Mouse (Mus musculus) lung, embryonic 14.5 days (tissue): ENCODE results near the gene Ankrd65. TPM values are rescaled to one million over a fixed set of nuclear protein-coding genes. Genes with fewer than 3 reads are reported as not detected.

Experiments
- ATAC-seq: fragments of 200-750 bp; cut with Nextera tagmentation; 2 replicates; pipeline ENCODE4 v1.8.0; 2017; ENCODE audit warnings: mild to moderate bottlenecking, moderate TSS enrichment, moderate library complexity; ENCODE audit not compliant: insufficient read depth
- DNase-seq: peaks from one replicate; pipeline ENCODE4 v3.0.0-alpha.2; 2015
- H3K27ac ChIP-seq: fragments of 300-500 bp; sonication (generic); 2 replicates; pipeline ENCODE4 v1.5.1; 2014; ENCODE audit warnings: low read depth, mild to moderate bottlenecking, moderate library complexity
- H3K27me3 ChIP-seq: fragments of 300-500 bp; sonication (generic); 2 replicates; pipeline ENCODE4 v1.6.1; 2014; ENCODE audit warnings: low read length, control low read depth; ENCODE audit not compliant: insufficient read depth
- H3K36me3 ChIP-seq: fragments of 300-500 bp; sonication (generic); 2 replicates; pipeline ENCODE4 v1.6.1; 2014; ENCODE audit warnings: control low read depth; ENCODE audit not compliant: insufficient read depth
- H3K4me1 ChIP-seq: fragments of 300-500 bp; sonication (generic); 2 replicates; pipeline ENCODE4 v1.6.1; 2014; ENCODE audit warnings: antibody characterized with exemption, control low read depth; ENCODE audit not compliant: insufficient read depth
- H3K4me2 ChIP-seq: fragments of 300-500 bp; sonication (generic); 2 replicates; pipeline ENCODE4 v1.6.1; 2014; ENCODE audit warnings: mild to moderate bottlenecking
- H3K4me3 ChIP-seq: fragments of 300-500 bp; sonication (generic); 2 replicates; pipeline ENCODE4 v1.5.1; 2014; ENCODE audit warnings: low read depth, low read length
- H3K9ac ChIP-seq: fragments of 300-500 bp; sonication (generic); 2 replicates; pipeline ENCODE4 v1.6.1; 2014
- H3K9me3 ChIP-seq: fragments of 300-500 bp; sonication (generic); 2 replicates; pipeline ENCODE4 v1.6.1; 2016; ENCODE audit warnings: low read depth, low read length, control low read depth
- CTCF ChIP-seq: IDR thresholded peaks from 2 replicates; pipeline ENCODE4 v1.5.1; 2016; ENCODE audit warnings: antibody characterized with exemption, low read depth
- WGBS: fragments of 180-500 bp; shearing (Covaris S2); extraction: QIAGEN DNeasy Blood & Tissue Kit; methylation state at CpG from one replicate; pipeline ENCODE4 v1.1.7; 2014; 5-methylcytosine and 5-hydroxymethylcytosine counted together
- polyA plus RNA-seq: library from polyadenylated mRNA; unstranded; fragments of >200 nt; fragmentation: Nextera tagmentation; extraction: Ambion mirVana; gene quantifications from 2 replicates; pipeline ENCODE4 v1.2.1, GENCODE M21; 2014

Ankrd65 gene
- polyA plus RNA-seq, 1 experiment from 2014 or later: not detected

GRCm38 (mm10) chr4:155757011-155757410, 33.2 kb upstream of the Ankrd65 start:
- DNase-seq: no peak
- Histone ChIP-seq H3K27me3 (no peaks in the 10 kb centered on the region), H3K4me2 (no peak overlapping the region), H3K27ac (no peak overlapping the region), H3K36me3 (peaks cover 51% of the 10 kb centered on the region), H3K4me3 (no peak overlapping the region), H3K9ac (no peak overlapping the region), H3K4me1 (peaks cover 10% of the 10 kb centered on the region), H3K9me3 (no peaks in the 10 kb centered on the region)
- ATAC-seq: no peak
- TF ChIP-seq CTCF: no peak
- 93% methylated on average over 12 of the region's 12 CpGs for WGBS

DNA sequence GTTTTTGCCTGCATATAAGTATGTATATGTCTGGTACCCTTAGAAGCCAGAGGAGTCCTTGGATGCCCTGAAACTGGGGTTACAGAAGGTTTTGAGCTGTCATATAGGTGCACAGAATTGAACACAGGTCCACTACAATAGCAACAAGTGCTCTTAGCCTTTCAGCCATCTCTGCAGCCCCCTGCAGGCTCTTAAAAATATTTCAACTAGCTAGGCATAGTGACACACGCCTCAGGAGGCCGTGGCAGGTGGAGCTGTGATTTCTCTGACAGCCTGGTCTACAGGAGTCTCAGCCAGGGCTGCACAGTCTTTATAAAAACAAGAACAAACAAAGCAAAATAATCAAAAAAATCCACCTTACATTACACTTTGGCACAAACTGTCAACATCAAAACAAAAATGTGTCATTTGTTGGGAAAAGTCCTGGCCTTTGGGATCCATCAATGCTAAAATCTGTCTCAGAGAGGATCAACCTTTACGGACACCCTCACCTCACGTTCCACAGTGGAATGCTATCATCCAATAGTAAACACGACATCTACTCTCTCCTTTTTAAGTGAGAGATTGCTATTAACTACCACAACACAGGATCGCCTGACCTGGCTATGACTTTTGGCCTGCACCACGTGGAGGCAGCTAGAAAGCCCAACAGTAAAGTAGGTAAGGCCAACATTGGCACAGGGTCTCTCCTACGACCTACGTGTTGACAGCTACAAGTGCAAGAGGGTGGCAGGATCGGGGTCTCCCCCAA, 30.2 kb upstream of the Ankrd65 start:
- H3K4me1 ChIP-seq: peaks cover 10% of the 10 kb centered on the region

DNA sequence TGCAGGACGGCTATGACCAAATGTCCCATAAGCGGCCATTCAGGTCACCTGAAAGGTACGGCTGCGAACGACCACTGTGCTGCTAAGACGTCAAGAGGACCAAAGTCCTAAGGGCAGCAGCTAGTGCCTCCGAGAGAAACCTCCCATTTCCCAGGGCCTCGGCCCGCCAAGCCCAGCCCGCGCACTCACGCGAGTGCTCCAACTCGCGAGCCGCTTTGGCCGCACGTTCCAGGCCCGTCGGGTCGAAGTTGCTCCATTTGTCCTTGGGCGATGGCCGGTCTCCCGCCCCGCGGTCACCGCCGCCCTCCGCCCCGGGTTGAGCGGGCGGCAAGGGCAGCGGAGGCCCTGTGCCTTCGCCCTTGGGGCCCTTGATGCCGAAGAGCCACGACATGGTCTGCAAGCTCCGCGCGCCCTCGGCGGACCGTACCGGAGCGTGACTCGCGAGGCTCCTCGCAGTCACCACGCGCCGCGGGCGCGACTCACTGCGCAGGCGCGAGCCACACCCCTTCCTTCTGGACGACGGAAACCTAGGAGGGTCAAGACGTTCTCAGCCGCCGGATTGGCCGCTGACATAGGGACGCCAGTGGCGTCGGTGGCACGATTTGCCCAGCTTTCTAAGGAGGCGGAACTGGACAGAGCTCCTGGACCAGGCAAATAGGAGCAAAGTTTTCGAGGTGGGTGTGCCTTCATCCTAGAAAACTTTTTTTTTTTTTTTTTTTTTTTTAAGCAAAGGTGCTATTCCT, 29.5 kb upstream of the Ankrd65 start, which contains the start of gene Atad3a:
Gene Atad3a, minus strand, starts transcription at position 481 of the 743 bp plus-strand sequence.
- ATAC-seq (peak; percentile 98), DNase-seq (peak; percentile 98)
- peak within 1 kb of the TSS; percentile 36; the same call in 1 of the 2 replicates for H3K27ac ChIP-seq
- H3K9me3 ChIP-seq: no peaks in the 10 kb centered on the region
- WGBS: under 1% methylated on average over 68 of the region's 68 CpGs
- H3K9ac ChIP-seq: peak within 1 kb of the TSS; percentile 75
- peak within 1 kb of the TSS; percentile 84 for H3K4me2 ChIP-seq
- no peaks in the 10 kb centered on the region for H3K27me3 ChIP-seq
- TF ChIP-seq CTCF: no peak
- H3K4me1 ChIP-seq: peaks cover 10% of the 10 kb centered on the region
- peak within 1 kb of the TSS; percentile 91 for H3K4me3 ChIP-seq
- peaks cover 15% of the 10 kb centered on the region for H3K36me3 ChIP-seq

More for the DNA sequence above, 30.2 kb upstream of the Ankrd65 start:
- Histone ChIP-seq H3K4me3 (peak overlapping the region; percentile 91), H3K4me2 (peak overlapping the region; percentile 84), H3K9me3 (no peaks in the 10 kb centered on the region), H3K27me3 (no peaks in the 10 kb centered on the region), H3K9ac (peak overlapping the region; percentile 75), H3K27ac (peak overlapping the region; percentile 36; the same call in 1 of the 2 replicates), H3K36me3 (peaks cover 23% of the 10 kb centered on the region)
- DNase-seq (peak; percentile 68), ATAC-seq (no peak; the same call in 1 of the 2 replicates)
- peak; percentile 51 for TF ChIP-seq CTCF
- 1% methylated on average over 10 of the region's 10 CpGs for WGBS

DNA sequence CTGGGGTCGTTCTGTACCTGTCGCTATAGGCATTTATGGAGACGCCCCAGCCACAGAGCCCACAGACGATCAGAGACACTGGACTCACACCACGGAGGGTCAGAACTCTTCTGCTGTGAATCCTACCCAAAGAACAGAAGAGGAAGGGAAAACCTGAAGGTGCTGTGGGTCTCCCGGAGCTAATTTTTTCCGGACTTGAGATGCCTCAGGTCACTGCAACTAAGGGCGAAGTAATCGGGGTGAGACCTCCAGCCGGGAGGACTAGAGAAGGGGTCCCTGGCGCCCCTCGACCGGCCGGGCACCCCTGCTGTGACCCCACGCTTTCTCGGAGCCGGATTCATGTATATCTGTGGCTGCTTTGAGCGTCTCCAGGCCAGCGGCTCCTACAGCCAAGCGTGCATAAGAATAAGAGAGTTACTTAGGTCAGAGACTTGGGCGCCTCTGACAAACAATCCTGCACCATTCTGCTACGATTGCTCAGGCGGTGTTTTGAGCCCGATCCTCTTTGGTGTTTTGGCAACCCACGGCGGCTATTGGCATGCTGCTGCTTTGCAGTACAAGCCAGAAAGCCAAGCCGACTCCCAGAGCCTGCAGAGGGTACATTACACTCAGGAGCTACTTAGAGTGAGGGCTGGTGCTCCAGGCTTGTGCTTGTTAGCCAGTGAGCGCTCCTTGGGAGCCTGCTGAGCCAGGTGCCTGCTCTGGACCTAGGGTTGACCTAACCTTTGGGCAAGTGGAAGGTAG, 28.7 kb upstream of the Ankrd65 start:
- Histone ChIP-seq H3K4me1 (peaks cover 10% of the 10 kb centered on the region), H3K9ac (peak overlapping the region; percentile 66), H3K27me3 (no peaks in the 10 kb centered on the region), H3K4me3 (peak overlapping the region; percentile 91), H3K27ac (peak overlapping the region; percentile 10; the same call in 1 of the 2 replicates), H3K4me2 (peak overlapping the region; percentile 84), H3K36me3 (peaks cover 8% of the 10 kb centered on the region; the same call in 1 of the 2 replicates), H3K9me3 (no peaks in the 10 kb centered on the region)
- ATAC-seq (no peak), DNase-seq (no peak)
- no peak for TF ChIP-seq CTCF
- WGBS: 2% methylated on average over 28 of the region's 28 CpGs

GRCm38 (mm10) chr4:155762357-155762756, 27.9 kb upstream of the Ankrd65 start:
- Histone ChIP-seq H3K4me2 (no peak overlapping the region), H3K4me3 (no peak overlapping the region), H3K27ac (no peak overlapping the region)

GRCm38 (mm10) chr4:155769496-155769879, 20.8 kb upstream of the Ankrd65 start:
- Histone ChIP-seq H3K4me1 (peaks cover 6% of the 10 kb centered on the region), H3K27ac (no peak overlapping the region), H3K36me3 (no peaks in the 10 kb centered on the region), H3K9me3 (no peaks in the 10 kb centered on the region), H3K4me2 (peak overlapping the region; percentile 81), H3K4me3 (peak overlapping the region; percentile 53), H3K27me3 (peaks cover 14% of the 10 kb centered on the region), H3K9ac (peak overlapping the region; percentile 79)
- DNase-seq (no peak), ATAC-seq (no peak)
- 55% methylated on average over 5 of the region's 5 CpGs for WGBS
- no peak for TF ChIP-seq CTCF

More at GRCm38 (mm10) chr4:155762357-155762756, 27.9 kb upstream of the Ankrd65 start:
- Histone ChIP-seq H3K27me3 (no peaks in the 10 kb centered on the region), H3K36me3 (peaks cover 2% of the 10 kb centered on the region; the same call in 1 of the 2 replicates), H3K9me3 (no peaks in the 10 kb centered on the region), H3K4me1 (peaks cover 10% of the 10 kb centered on the region), H3K9ac (no peak overlapping the region)
- no peak for DNase-seq
- WGBS: 86% methylated on average over 3 of the region's 3 CpGs
- TF ChIP-seq CTCF: no peak
- no peak for ATAC-seq
